Mouse (Mus musculus) limb, embryonic 10.5 days (tissue): ENCODE measurements around the gene Ccdc113. TPM values are rescaled to one million over a fixed set of nuclear protein-coding genes. Genes with fewer than 3 reads are reported as not detected.
A peak's percentile ranks its signal among the peaks of the same experiment; 100 is the strongest.

Source experiments
- DNase-seq: peaks from one replicate; pipeline ENCODE4 v3.0.0-alpha.2; 2017; ENCODE audit warnings: low spot score
- H3K27ac ChIP-seq: fragments of 300-500 bp; sonication (generic); 2 replicates; pipeline ENCODE4 v1.5.1; 2016; ENCODE audit warnings: mild to moderate bottlenecking
- H3K27me3 ChIP-seq: fragments of 300-500 bp; sonication (generic); 2 replicates; pipeline ENCODE4 v1.6.1; 2016; ENCODE audit warnings: low read depth, mild to moderate bottlenecking; ENCODE audit not compliant: poor library complexity, severe bottlenecking
- H3K36me3 ChIP-seq: fragments of 300-500 bp; sonication (generic); 2 replicates; pipeline ENCODE4 v1.6.1; 2016; ENCODE audit warnings: mild to moderate bottlenecking, moderate library complexity
- H3K4me1 ChIP-seq: fragments of 300-500 bp; sonication (generic); 2 replicates; pipeline ENCODE4 v1.6.1; 2016
- H3K4me3 ChIP-seq: fragments of 300-500 bp; sonication (generic); 2 replicates; pipeline ENCODE4 v1.5.1; 2016; ENCODE audit warnings: mild to moderate bottlenecking, moderate library complexity
- H3K9me3 ChIP-seq: fragments of 300-500 bp; sonication (generic); replicated peaks from 2 replicates; pipeline ENCODE4 v1.6.1; 2016; ENCODE audit warnings: mild to moderate bottlenecking
- WGBS: fragments of 180-500 bp; shearing (Covaris S2); methylation state at CpG from one replicate; pipeline ENCODE4 v1.1.7; 2016; 5-methylcytosine and 5-hydroxymethylcytosine counted together
- polyA plus RNA-seq: library from polyadenylated mRNA; unstranded; fragments of >200 nt; fragmentation: Nextera tagmentation; extraction: Ambion mirVana; gene quantifications from 2 replicates; pipeline ENCODE4 v1.2.1, GENCODE M21; 2016

Ccdc113 gene
- polyA plus RNA-seq, 1 experiment from 2014 or later = not detected

GRCm38 (mm10) chr8:95547931-95548330 lies 14.0 kb downstream of the Ccdc113 start:
- peaks cover 7% of the 10 kb centered on the region for H3K4me1 ChIP-seq
- WGBS = 72% methylated on average over 8 of the region's 8 CpGs
- H3K4me3 ChIP-seq = no peak overlapping the region
- no peaks in the 10 kb centered on the region for H3K27me3 ChIP-seq
- H3K36me3 ChIP-seq = no peaks in the 10 kb centered on the region
- DNase-seq = peak; percentile 37
- peak overlapping the region; percentile 53 for H3K27ac ChIP-seq
- H3K9me3 ChIP-seq = no peaks in the 10 kb centered on the region

- no peaks in the 10 kb centered on the region for H3K36me3 ChIP-seq
- no peak overlapping the region for H3K27ac ChIP-seq
- no peaks in the 10 kb centered on the region for H3K27me3 ChIP-seq
- peaks cover 7% of the 10 kb centered on the region for H3K4me1 ChIP-seq
- H3K9me3 ChIP-seq = no peaks in the 10 kb centered on the region
- no peak overlapping the region for H3K4me3 ChIP-seq
- no peak for DNase-seq
- 72% methylated on average over 16 of the region's 16 CpGs for WGBS
These were observed 16.3 kb downstream of the Ccdc113 start for GRCm38 (mm10) chr8:95549871-95550829.

GRCm38 (mm10) chr8:95551577-95551976 lies 17.7 kb downstream of the Ccdc113 start:
- H3K9me3 ChIP-seq = no peaks in the 10 kb centered on the region
- H3K27me3 ChIP-seq = no peaks in the 10 kb centered on the region
- H3K36me3 ChIP-seq = no peaks in the 10 kb centered on the region
- no peak overlapping the region for H3K27ac ChIP-seq
- 76% methylated on average over 4 of the region's 4 CpGs for WGBS
- H3K4me3 ChIP-seq = no peak overlapping the region
- H3K4me1 ChIP-seq = peaks cover 7% of the 10 kb centered on the region
- DNase-seq = no peak

GRCm38 (mm10) chr8:95555963-95556362 lies 22.1 kb downstream of the Ccdc113 start:
- 87% methylated on average over 2 of the region's 2 CpGs for WGBS
- Histone ChIP-seq H3K27me3 (no peaks in the 10 kb centered on the region), H3K27ac (no peak overlapping the region), H3K4me1 (no peaks in the 10 kb centered on the region), H3K36me3 (no peaks in the 10 kb centered on the region), H3K9me3 (no peaks in the 10 kb centered on the region), H3K4me3 (no peak overlapping the region)
- DNase-seq = no peak

GRCm38 (mm10) chr8:95566217-95566616 lies 32.3 kb downstream of the Ccdc113 start:
- Histone ChIP-seq H3K27ac (no peak overlapping the region), H3K4me1 (peaks cover 3% of the 10 kb centered on the region; the same call in 1 of the 2 replicates), H3K36me3 (no peaks in the 10 kb centered on the region), H3K9me3 (no peaks in the 10 kb centered on the region), H3K27me3 (no peaks in the 10 kb centered on the region), H3K4me3 (no peak overlapping the region)
- no peak for DNase-seq
- 88% methylated on average over 4 of the region's 4 CpGs for WGBS

- DNase-seq = no peak
- Histone ChIP-seq H3K27me3 (no peaks in the 10 kb centered on the region), H3K4me1 (peaks cover 1% of the 10 kb centered on the region; the same call in 1 of the 2 replicates), H3K9me3 (no peaks in the 10 kb centered on the region), H3K4me3 (no peak overlapping the region), H3K36me3 (no peaks in the 10 kb centered on the region), H3K27ac (no peak overlapping the region)
- 87% methylated on average over 6 of the region's 6 CpGs for WGBS
These were observed 32.9 kb downstream of the Ccdc113 start for GRCm38 (mm10) chr8:95566809-95567208.

- no peak overlapping the region for H3K4me3 ChIP-seq
- H3K27me3 ChIP-seq = no peaks in the 10 kb centered on the region
- DNase-seq = no peak
- no peaks in the 10 kb centered on the region for H3K36me3 ChIP-seq
- no peaks in the 10 kb centered on the region for H3K4me1 ChIP-seq
- WGBS = 91% methylated on average over 5 of the region's 5 CpGs
- no peaks in the 10 kb centered on the region for H3K9me3 ChIP-seq
- H3K27ac ChIP-seq = no peak overlapping the region
These were observed 39.3 kb downstream of the Ccdc113 start for GRCm38 (mm10) chr8:95573146-95573545.

- Histone ChIP-seq H3K9me3 (no peaks in the 10 kb centered on the region), H3K36me3 (no peaks in the 10 kb centered on the region), H3K27ac (no peak within 1 kb of the TSS), H3K4me3 (no peak within 1 kb of the TSS), H3K27me3 (no peaks in the 10 kb centered on the region), H3K4me1 (no peaks in the 10 kb centered on the region)
- WGBS = 92% methylated on average over 10 of the region's 10 CpGs
- no peak for DNase-seq
These were observed 42.4 kb downstream of the Ccdc113 start, which contains the start of gene Prss54 for GRCm38 (mm10) chr8:95576240-95576639. Prss54 (minus strand) TSS chr8:95576340.

GRCm38 (mm10) chr8:95587339-95587738 lies 53.5 kb downstream of the Ccdc113 start:
- H3K4me3 ChIP-seq = no peak overlapping the region
- WGBS = 84% methylated on average over 1 of the region's 1 CpGs

GRCm38 (mm10) chr8:95589282-95589681 lies 55.4 kb downstream of the Ccdc113 start:
- no peaks in the 10 kb centered on the region for H3K36me3 ChIP-seq
- 67% methylated on average over 10 of the region's 10 CpGs for WGBS
- no peaks in the 10 kb centered on the region for H3K4me1 ChIP-seq
- no peaks in the 10 kb centered on the region for H3K9me3 ChIP-seq
- no peaks in the 10 kb centered on the region for H3K27me3 ChIP-seq
- no peak overlapping the region for H3K4me3 ChIP-seq
- DNase-seq = no peak
- no peak overlapping the region for H3K27ac ChIP-seq

More at GRCm38 (mm10) chr8:95587339-95587738, 53.5 kb downstream of the Ccdc113 start:
- DNase-seq = no peak
- Histone ChIP-seq H3K27me3 (no peaks in the 10 kb centered on the region), H3K9me3 (no peaks in the 10 kb centered on the region), H3K36me3 (no peaks in the 10 kb centered on the region), H3K4me1 (no peaks in the 10 kb centered on the region), H3K27ac (no peak overlapping the region)

GRCm38 (mm10) chr8:95590539-95590938 lies 56.7 kb downstream of the Ccdc113 start:
- WGBS = 86% methylated on average over 4 of the region's 4 CpGs
- no peak for DNase-seq
- Histone ChIP-seq H3K36me3 (no peaks in the 10 kb centered on the region), H3K9me3 (no peaks in the 10 kb centered on the region), H3K4me3 (no peak overlapping the region), H3K27ac (no peak overlapping the region), H3K4me1 (no peaks in the 10 kb centered on the region), H3K27me3 (no peaks in the 10 kb centered on the region)

GRCm38 (mm10) chr8:95592131-95592780 lies 58.4 kb downstream of the Ccdc113 start:
- WGBS = 88% methylated on average over 12 of the region's 12 CpGs
- H3K27me3 ChIP-seq = no peaks in the 10 kb centered on the region

More at GRCm38 (mm10) chr8:95592131-95592780, 58.4 kb downstream of the Ccdc113 start:
- H3K4me3 ChIP-seq = no peak overlapping the region
- H3K27ac ChIP-seq = no peak overlapping the region
- DNase-seq = no peak
- H3K36me3 ChIP-seq = no peaks in the 10 kb centered on the region
- no peaks in the 10 kb centered on the region for H3K4me1 ChIP-seq
- H3K9me3 ChIP-seq = no peaks in the 10 kb centered on the region
